Mouse (Mus musculus) ES-Bruce4 (cell line): ENCODE results near the gene Mast1. TPM values are rescaled to one million over a fixed set of nuclear protein-coding genes. Genes with fewer than 3 reads are reported as not detected.

ENCODE experiments used
- H3K27ac ChIP-seq: 2 replicates; pipeline ENCODE4 v1.5.1; 2012; ENCODE audit warnings: low read length, inconsistent platforms; ENCODE audit not compliant: insufficient read depth
- H3K27me3 ChIP-seq: 2 replicates; pipeline ENCODE4 v1.6.1; 2012; ENCODE audit warnings: mild to moderate bottlenecking, low read length, inconsistent platforms; ENCODE audit not compliant: control insufficient read depth, poor library complexity, insufficient read depth, severe bottlenecking
- H3K36me3 ChIP-seq: 2 replicates; pipeline ENCODE4 v1.6.1; 2012; ENCODE audit warnings: inconsistent platforms, mild to moderate bottlenecking, low read length, moderate library complexity; ENCODE audit not compliant: control insufficient read depth, poor library complexity, insufficient read depth, severe bottlenecking
- H3K4me1 ChIP-seq: one replicate; pipeline ENCODE4 v1.8.1; 2011; ENCODE audit warnings: low read length; ENCODE audit not compliant: control insufficient read depth, insufficient read depth
- H3K4me3 ChIP-seq: 2 replicates; pipeline ENCODE4 v1.5.1; 2011; ENCODE audit warnings: low read depth, mild to moderate bottlenecking, low read length
- H3K9ac ChIP-seq: 2 replicates; pipeline ENCODE4 v1.6.1; 2012; ENCODE audit warnings: low read depth, mild to moderate bottlenecking, inconsistent platforms; ENCODE audit not compliant: poor library complexity, severe bottlenecking
- H3K9me3 ChIP-seq: replicated peaks from 2 replicates; pipeline ENCODE4 v1.6.1; 2012; ENCODE audit warnings: mild to moderate bottlenecking, low read length, inconsistent platforms; ENCODE audit not compliant: control insufficient read depth, poor library complexity, insufficient read depth, severe bottlenecking
- CTCF ChIP-seq: IDR thresholded peaks from one replicate; pipeline ENCODE4 v1.8.1; 2011; ENCODE audit warnings: low read depth, low read length
- EP300 ChIP-seq: IDR thresholded peaks from 2 replicates; pipeline ENCODE4 v1.6.1; 2011; ENCODE audit warnings: low read depth, low read length; ENCODE audit not compliant: insufficient read depth
- POLR2A ChIP-seq: IDR thresholded peaks from one replicate; pipeline ENCODE4 v1.8.1; 2011; ENCODE audit warnings: low read length; ENCODE audit not compliant: insufficient read depth
- polyA plus RNA-seq: library from polyadenylated mRNA; stranded (reverse); fragments of >200 nt; gene quantifications from 2 replicates; pipeline ENCODE4 v1.2.4, GENCODE M21; 2011; ENCODE audit warnings: low read depth; ENCODE audit not compliant: missing spikeins, insufficient read depth, insufficient read length

Mast1 gene
- polyA plus RNA-seq, 1 experiment: 1.5 TPM

- Histone ChIP-seq H3K36me3 (no peaks in the 10 kb centered on the region), H3K9ac (peak overlapping the region; percentile 81), H3K9me3 (no peaks in the 10 kb centered on the region), H3K4me1 (no peaks in the 10 kb centered on the region), H3K27ac (no peak overlapping the region), H3K27me3 (peaks cover 14% of the 10 kb centered on the region), H3K4me3 (peak overlapping the region; percentile 59)
- TF ChIP-seq EP300 (no peak), CTCF (peak; percentile 61)
These were observed 8.7 kb upstream of the Mast1 start for GRCm38 (mm10) chr8:84945633-84946527.

DNA sequence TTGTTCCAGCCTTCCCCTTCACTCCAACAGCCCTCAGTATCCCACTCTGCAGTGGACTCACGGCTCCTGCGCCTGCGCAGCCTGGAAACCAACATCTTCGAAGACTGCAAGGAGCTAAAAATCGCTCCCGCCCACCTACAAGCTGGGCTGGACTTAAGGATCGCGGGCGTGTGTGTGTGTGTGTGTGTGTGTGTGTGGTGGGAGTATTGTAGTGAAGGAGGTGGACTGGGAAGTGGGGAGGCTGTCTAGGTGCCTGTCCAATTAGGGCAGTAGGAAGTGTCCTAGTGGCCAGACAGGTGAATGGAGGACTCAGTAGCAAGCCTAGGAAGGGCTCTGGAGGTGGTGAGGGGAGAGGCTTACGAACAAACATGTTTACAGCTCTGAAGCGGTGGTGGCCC is 8.1 kb upstream of the Mast1 start:
- Histone ChIP-seq H3K4me3 (peak overlapping the region; percentile 14), H3K36me3 (no peaks in the 10 kb centered on the region), H3K4me1 (no peaks in the 10 kb centered on the region), H3K9me3 (no peaks in the 10 kb centered on the region), H3K27me3 (peaks cover 14% of the 10 kb centered on the region), H3K9ac (no peak overlapping the region), H3K27ac (no peak overlapping the region)
- TF ChIP-seq POLR2A (no peak), CTCF (no peak), EP300 (no peak)

DNA sequence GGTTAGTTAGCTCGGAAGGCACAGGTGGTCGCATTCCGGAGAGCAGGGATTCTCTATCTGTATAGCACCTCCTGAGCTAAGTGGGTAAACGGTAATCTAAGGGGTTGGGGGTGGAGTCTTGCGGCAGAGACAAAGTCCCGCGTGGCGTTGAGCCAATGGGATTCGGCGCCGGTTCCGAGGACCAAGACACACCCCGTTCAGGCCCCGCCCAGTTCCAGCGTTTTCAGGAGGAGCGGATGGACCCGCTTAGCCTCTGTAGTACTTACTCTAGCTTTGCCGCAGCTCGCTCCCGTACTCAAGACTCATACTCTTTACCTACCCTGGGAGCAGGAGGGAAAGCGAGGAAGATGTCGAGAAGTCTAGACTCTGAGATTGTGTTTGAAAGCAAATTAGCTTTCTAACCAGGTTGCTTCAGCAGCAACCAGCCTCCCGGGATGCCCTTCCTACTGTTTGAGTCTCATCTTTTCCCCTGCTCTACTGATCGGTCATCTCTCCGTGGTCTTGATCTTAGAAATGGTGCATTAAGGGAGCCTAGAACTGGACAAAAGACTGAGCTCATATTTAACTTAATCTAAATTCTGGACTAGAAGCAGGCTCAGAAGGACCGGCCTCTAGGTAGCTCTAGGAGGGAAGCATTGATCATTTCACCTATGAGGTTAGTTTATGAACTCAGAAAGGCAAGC is 7.5 kb upstream of the Mast1 start:
- Histone ChIP-seq H3K9me3 (no peaks in the 10 kb centered on the region), H3K27me3 (peaks cover 14% of the 10 kb centered on the region)
- TF ChIP-seq POLR2A (no peak), CTCF (no peak), EP300 (no peak)

DNA sequence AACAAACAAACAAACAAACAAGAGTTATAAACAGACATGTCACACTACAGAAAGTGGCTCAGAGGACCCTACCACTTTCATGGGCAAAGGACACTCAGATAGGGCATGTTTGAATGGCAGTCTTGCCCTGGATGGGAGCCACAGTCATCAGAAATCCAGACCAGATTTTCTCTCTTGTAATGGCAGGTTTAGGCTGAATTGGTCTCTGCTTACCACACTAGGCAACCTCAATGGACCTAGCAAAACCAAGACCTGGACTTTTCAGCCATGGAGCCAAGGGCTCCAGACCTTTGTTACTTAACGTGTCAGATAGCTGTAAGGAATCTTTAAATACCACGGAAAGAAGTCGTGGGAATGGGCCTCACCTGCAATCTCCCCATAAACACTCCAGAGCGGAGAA is 6.5 kb upstream of the Mast1 start:
- peaks cover 14% of the 10 kb centered on the region for H3K27me3 ChIP-seq
- H3K36me3 ChIP-seq: no peaks in the 10 kb centered on the region
- no peak overlapping the region for H3K27ac ChIP-seq
- TF ChIP-seq POLR2A (no peak), EP300 (no peak), CTCF (no peak)
- no peak overlapping the region for H3K4me3 ChIP-seq
- H3K9me3 ChIP-seq: no peaks in the 10 kb centered on the region
- H3K4me1 ChIP-seq: no peaks in the 10 kb centered on the region
- no peak overlapping the region for H3K9ac ChIP-seq

More for the DNA sequence above, 7.5 kb upstream of the Mast1 start:
- no peak overlapping the region for H3K9ac ChIP-seq
- peak overlapping the region; percentile 52 for H3K4me3 ChIP-seq
- no peak overlapping the region for H3K27ac ChIP-seq
- H3K36me3 ChIP-seq: no peaks in the 10 kb centered on the region
- no peaks in the 10 kb centered on the region for H3K4me1 ChIP-seq

DNA sequence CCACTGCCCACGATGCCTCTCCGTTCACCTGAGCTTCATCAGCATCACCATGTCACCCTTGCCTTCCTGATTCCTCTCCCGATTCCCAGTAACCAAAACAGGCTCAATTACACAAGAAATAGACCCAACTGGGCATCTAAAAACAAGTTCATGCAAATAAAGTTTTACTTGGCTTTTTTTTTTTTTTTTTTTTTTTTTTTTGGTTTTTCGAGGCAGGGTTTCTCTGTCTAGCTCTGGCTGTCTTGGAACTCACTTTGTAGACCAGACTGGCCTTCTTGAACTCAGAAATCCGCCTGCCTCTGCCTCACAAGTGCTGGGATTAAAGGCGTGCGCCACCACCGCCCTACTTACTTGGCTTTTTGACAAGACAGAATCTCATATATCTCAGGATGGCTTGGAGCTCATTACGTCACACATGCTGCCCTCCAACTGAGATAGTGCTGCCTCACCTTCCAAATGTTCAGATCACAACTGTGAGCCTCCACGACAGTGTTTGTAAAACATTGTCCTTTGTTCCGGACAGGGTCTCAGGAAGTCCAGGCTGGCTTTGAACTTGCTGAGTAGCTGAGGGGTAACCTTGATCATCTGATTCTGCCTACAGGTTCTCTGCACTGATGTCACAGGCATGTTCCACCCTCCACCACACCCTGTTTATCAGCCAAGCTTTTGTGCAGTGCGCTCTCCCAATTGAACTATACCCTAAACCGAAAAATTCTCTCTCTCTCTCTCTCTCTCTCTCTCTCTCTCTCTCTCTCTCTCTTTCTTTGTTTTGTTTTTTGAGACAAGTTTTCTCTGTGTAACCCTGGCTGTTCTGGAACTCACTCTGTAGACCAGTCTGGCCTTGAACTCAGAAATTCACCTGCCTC is 694 bp upstream of the Mast1 start:
- Histone ChIP-seq H3K4me3 (peak overlapping the region; percentile 31), H3K36me3 (no peaks in the 10 kb centered on the region), H3K9ac (no peak overlapping the region), H3K4me1 (no peaks in the 10 kb centered on the region), H3K9me3 (no peaks in the 10 kb centered on the region), H3K27me3 (no peaks in the 10 kb centered on the region; the same call in 1 of the 2 replicates), H3K27ac (no peak overlapping the region)
- TF ChIP-seq POLR2A (no peak), CTCF (no peak), EP300 (no peak)
